Mouse (Mus musculus): ENCODE measurements around the gene Tbr1.
A peak's percentile ranks its signal among the peaks of the same experiment; 100 is the strongest.

Tbr1 gene

DNA sequence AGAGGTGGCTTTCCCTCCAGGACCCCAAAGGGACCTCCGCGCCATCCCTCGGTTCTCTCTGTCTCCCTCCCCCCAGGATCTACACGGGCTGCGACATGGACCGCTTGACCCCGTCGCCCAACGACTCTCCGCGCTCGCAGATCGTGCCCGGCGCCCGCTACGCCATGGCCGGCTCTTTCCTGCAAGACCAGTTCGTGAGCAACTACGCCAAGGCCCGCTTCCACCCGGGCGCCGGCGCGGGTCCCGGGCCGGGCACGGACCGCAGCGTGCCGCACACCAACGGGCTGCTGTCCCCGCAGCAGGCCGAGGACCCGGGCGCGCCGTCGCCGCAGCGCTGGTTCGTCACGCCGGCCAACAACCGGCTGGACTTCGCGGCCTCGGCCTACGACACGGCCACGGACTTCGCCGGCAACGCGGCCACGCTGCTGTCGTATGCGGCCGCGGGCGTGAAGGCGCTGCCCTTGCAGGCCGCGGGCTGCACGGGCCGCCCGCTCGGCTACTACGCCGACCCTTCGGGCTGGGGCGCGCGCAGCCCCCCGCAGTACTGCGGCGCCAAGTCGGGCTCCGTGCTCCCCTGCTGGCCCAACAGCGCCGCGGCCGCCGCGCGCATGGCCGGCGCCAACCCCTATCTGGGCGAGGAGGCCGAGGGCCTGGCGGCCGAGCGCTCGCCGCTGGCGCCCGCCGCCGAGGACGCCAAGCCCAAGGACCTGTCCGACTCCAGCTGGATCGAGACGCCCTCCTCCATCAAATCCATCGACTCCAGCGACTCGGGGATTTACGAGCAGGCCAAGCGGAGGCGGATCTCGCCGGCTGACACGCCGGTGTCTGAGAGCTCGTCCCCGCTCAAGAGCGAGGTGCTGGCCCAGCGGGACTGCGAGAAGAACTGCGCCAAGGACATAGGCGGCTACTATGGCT, 9.0 kb downstream of the Tbr1 start:
- DNase-seq (ENCODE audit: low spot score in 2 of 2), result peak in 1 of 2 experiments; percentile 28

DNA sequence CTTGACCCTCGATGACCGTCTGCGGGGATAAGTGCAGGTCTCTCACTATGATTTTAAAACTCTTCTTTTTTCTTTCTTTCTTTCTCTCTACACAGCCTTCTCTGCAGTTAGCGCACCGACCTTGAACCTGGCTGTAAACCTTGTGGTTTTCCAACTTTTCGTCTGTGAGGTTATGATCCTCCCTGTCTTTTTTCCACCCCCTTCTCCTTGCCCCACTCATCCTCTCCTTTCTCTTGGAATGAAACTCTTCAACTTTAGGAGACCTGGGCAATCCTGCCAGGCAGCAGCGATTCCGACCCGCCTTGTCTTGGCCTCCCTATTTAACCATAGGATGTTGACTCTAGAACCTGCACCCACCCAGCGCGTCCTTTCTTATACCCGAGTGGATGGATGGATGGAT, 9.8 kb downstream of the Tbr1 start:
- peak in 1 of 2 experiments; percentile 39 for DNase-seq (ENCODE audit: low spot score in 2 of 2)

DNA sequence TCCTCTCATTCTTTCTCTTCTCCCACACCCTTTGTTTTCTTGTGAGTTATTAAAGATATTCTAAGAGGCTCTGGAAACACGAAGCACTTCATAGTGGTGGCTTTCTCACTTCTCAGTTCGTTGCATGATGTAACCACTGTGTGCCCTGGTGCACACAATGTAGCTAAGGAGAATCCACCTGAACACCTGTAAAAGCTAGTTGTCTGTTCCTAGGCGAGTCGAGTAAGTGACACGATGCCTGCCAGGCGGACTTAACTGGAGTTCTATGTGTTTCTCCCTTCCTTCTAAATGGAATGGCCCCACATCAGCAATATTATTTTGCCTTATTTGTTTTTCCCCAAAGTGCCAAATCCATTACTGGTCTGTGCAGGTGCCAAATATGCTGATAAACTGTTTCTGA, 10.4 kb downstream of the Tbr1 start:
- peak in 1 of 2 experiments; percentile 34 for DNase-seq (ENCODE audit: low spot score in 2 of 2)

DNA sequence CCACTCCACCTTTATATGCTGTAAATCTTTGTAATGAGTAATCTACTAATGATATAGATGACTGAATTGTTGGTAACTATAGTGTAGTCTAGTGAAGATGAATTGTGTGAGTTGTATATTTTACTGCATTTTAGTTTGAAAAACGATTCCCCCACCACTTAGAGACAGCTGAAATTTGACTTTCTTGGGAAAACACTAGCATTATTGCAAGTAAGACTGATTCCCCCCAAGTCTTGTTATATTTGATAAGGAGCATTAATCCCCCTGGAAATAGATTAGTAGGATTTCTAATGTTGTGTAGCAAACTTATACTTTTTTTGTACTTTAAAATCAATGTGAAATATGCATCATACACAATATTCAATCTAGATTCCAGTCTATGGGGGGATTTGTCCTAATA, 10.8 kb downstream of the Tbr1 start:
- DNase-seq (ENCODE audit: low spot score in 2 of 2), result no peak

DNA sequence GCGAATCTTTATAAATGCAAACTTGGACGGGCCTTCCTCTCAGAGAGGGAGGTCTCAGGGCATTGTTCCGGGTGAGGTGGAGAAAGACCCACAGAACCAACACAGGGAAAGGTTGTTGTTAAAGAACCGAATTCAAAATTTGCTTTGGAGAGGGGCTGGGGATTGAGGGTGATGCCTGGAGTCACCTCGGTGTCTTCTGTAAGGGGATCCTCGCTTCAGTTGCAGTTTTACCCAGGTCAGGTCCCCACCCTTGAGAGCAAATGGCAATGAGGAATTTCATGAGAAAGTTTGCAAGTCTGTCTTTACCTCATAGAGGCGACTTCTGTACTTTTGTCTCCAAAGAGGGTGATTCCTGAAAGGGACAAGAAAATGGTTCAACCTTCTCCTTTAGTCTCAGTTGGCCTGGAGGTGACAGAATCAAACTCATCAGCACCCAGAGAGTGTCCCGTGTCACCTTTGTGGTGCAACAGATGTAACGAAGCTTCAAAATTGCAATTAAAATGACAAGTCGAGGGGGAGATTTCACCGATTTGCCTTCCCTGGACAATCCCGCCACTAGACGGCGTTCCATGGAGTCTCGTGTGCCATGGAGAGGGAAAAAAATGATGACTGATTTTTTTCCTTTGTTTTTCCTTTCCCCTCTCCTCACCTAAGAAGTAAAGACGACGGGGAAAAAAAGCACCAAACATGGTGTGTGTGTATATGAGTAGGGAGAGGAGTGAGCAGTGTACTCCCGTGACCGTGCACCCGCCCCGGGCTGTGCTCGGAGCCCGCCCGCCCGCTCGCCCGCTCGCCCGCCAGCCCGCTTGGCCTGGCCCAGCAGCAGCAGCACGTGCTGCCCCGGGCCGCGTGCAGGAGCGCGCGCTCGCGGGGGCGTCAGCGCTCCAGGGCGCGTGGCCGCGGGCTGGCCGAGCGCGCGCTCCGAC, 12.1 kb downstream of the Tbr1 start:
- DNase-seq (ENCODE audit: low spot score in 2 of 2), result peak; percentile 43 to 56

DNA sequence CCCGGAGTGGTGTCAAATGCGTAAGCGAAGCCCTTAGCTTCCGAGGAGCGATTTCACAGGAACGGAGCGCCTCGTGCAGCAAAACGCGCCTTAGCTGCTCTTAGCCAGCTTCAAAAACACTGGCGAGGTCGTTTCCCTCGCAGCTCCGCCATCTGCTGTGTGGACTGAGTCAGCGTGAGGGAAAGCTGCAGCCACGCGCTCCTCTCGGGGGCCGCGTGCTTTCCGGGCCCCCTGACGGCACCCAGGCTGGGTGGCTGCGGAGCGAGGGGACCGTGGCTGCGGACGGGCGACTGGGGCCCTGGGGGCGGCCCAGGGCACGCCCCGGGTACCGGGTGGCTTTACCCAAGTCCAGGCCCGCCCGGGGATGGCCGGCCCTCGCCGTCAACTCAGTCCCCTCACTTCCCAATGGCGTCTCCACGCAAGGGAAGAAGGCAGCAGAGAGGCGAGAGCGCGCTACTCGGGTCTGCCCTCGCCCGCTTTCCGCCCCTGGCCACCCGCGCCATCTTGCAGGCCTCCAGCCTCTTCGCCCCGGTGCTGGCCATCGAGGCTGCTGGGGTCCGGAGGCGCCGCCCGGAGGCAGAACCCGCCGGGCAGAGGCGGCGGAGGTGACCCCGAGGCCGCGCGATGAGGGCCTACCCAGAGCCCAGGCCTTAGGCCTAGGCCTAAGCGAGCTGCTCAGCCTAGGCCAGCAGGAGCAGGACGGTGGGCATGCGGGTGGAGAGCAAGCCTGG, 13.0 kb downstream of the Tbr1 start:
- DNase-seq (ENCODE audit: low spot score in 2 of 2), result peak; percentile 65 to 67

DNA sequence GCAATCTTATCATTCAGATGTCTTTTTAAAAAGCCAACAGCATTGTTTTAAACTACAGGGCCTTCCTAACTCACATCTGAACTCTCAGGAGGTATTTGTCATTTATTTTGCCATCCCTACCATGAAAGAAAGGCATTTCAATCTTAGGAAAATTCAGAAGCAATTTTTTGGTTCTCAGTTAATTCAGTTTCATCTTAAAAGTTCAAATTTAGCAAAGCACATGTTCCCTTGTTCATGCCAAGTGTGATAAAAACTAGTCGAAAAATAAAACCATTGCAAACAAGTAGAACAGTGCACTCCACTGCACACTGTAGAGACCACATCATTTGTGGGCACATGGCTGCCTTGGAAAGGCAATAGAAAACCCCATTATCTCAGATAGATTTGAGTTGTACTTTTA, 15.5 kb downstream of the Tbr1 start:
- no peak for DNase-seq (ENCODE audit: low spot score in 2 of 2)

DNA sequence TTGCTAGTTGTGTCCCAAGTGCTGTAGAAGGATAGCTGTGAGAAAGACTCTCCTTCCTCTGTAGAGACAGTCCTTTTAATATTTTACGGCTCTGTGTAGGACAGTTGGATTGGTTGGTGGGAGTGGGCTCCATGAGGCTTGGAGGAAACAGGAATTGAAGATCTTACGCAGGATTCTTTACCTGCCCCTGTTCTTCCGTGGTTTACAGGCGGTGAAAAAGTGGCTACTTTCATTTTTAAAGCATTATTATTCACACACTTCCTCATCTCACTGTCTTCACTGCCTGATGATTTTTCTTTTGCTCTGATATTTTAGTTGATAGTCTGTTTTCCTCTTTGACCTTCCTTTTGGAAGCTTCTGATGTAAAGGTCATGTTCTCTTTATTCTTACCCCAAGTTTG, 17.5 kb downstream of the Tbr1 start:
- DNase-seq (ENCODE audit: low spot score in 2 of 2), result no peak

DNA sequence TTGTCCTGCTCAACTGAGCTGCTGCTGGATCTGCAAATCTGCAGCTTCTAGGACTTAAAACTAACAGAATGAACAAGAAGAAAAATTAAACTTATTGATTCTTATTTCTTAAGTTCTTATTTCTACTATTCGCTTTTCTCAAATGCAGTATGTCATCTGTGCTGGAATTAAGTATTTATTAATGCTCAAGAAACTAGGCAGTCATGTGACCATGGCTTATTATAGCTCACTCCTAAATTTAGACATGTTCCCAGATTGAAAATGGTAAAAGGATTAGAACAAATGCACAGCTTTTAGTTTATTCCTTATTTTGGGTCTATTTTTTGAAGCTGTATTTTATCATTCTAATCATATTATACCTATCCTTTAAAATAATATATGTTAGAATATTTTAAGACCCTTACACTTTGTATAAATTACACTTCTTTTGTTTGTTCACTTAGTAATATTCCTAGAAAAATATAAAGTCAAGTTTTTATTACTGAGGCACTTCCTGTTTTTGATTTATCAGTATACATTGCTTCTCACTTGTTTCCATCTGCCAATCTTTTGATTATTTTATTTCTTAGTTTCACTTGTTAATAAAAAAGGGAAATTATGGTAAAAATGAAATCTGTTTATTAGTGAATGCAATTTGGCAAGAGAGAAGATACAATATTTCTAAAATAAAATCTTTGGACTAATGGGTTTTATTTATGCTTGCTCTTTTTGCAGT, 20.9 kb downstream of the Tbr1 start:
- no peak for DNase-seq (ENCODE audit: low spot score in 2 of 2)

DNA sequence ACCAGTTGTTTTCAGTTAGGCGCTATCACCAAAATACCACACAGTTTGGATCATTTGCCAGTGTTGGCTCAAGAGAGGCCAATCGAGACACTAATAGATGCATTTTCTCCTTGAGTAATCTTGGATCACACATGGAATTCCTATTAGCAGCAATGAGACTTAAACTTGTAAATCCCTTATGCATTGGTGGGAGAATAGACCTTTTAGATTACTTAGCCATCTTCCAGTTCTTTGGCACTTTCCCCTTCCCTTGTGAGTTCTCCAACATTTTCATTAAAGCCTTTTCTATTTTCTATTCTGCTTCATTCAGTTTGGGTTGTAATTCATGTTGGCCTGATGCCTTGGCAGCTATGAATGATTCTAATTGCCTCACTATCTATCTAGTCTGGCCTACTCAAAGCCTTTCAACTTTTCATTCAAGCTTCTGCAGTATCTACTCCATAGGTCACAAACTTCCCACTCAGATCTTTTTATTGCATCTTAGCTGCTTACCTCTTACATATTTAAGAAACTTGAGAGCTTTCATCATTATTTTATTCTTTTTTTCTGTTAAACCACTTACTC, 34.6 kb downstream of the Tbr1 start:
- no peak for DNase-seq (ENCODE audit: low spot score in 2 of 2)

Measured in right cerebral cortex, adult 2 months (tissue).